Mouse (Mus musculus): Measurements from ENCODE around the gene 9130023H24Rik. TPM values are rescaled to one million over a fixed set of nuclear protein-coding genes. Genes with fewer than 3 reads are reported as not detected.

The 9130023H24Rik gene
- polyA plus RNA-seq, 1 experiment, result 2.6 TPM

- no peak for DNase-seq (ENCODE audit: extremely low spot score in 1 of 2, low spot score in 1 of 2)
Observed at GRCm38 (mm10) chr7:128204179-128204578, 33.7 kb downstream of the 9130023H24Rik start.

GRCm38 (mm10) chr7:128203071-128203470 lies 34.8 kb downstream of the 9130023H24Rik start:
- no peak for DNase-seq (ENCODE audit: extremely low spot score in 1 of 2, low spot score in 1 of 2)

- no peak for DNase-seq (ENCODE audit: extremely low spot score in 1 of 2, low spot score in 1 of 2)
Observed at GRCm38 (mm10) chr7:128201607-128202006, 36.2 kb downstream of the 9130023H24Rik start.

Other genes starting within 250 kb of the 9130023H24Rik start
- gene Pycard, start 244.2 kb downstream of the 9130023H24Rik start, polyA plus RNA-seq (2012; rRNA removed), result 7.5 and 10.1 TPM in 2 replicates
- 2.5 and 2.8 TPM in 2 replicates for gene Trim72, start 234.1 kb downstream of the 9130023H24Rik start, polyA plus RNA-seq (2012; rRNA removed)
- 9.4 and 14.6 TPM in 2 replicates for gene Itgam, start 175.4 kb downstream of the 9130023H24Rik start, polyA plus RNA-seq (2012; rRNA removed)
- gene Gm49368, start 175.3 kb downstream of the 9130023H24Rik start, polyA plus RNA-seq (2012; rRNA removed), result 0.02 TPM in 1 of 2 replicates, not detected in the other
- 0.30 and 0.32 TPM in 2 replicates for gene Itgax, start 108.5 kb downstream of the 9130023H24Rik start, polyA plus RNA-seq (2012; rRNA removed)
- gene Itgad, start 83.7 kb downstream of the 9130023H24Rik start, polyA plus RNA-seq (2012; rRNA removed), result 0.06 and 0.19 TPM in 2 replicates
- 13.8 and 28.8 TPM in 2 replicates for gene Cox6a2, start 31.6 kb downstream of the 9130023H24Rik start, polyA plus RNA-seq (2012; rRNA removed)
- gene Armc5, start 689 bp downstream of the 9130023H24Rik start, polyA plus RNA-seq (2012; rRNA removed), result 12.1 and 12.6 TPM in 2 replicates
- 14.5 and 16.9 TPM in 2 replicates for gene Tgfb1i1, start 8.8 kb upstream of the 9130023H24Rik start, polyA plus RNA-seq (2012; rRNA removed)
- 0.04 and 0.06 TPM in 2 replicates for gene Slc5a2, start 27.6 kb upstream of the 9130023H24Rik start, polyA plus RNA-seq (2012; rRNA removed)
- 34.2 and 35.5 TPM in 2 replicates for gene BC017158, start 60.1 kb upstream of the 9130023H24Rik start, polyA plus RNA-seq (2012; rRNA removed)
- gene Rgs10, start 180.7 kb upstream of the 9130023H24Rik start, polyA plus RNA-seq (2012; rRNA removed), result 64.0 and 67.7 TPM in 2 replicates
- 137 and 147 TPM in 2 replicates for gene Tial1, start 223.7 kb upstream of the 9130023H24Rik start, polyA plus RNA-seq (2012; rRNA removed)